ENCODE assay signal across 8 mouse cellular contexts in genomic region chr1:171287136-171288081, GRCm38 (mm10). TPM values are rescaled to one million over a fixed set of nuclear protein-coding genes. Genes with fewer than 3 reads are reported as not detected.
DNase-seq lines count a peak whose midpoint lies in the region; ATAC-seq and TF ChIP-seq lines count a peak whose summit lies in the region.

Usp21 (minus strand) TSS chr1:171287991.

- peak within 1 kb of the TSS; percentile 100 for H3K9ac ChIP-seq in heart, embryonic 11.5 days (ENCODE audit: low read depth, low read length)
- H3K9ac ChIP-seq in kidney, embryonic 16.5 days (replicated peaks; ENCODE audit: low read length), result peak within 1 kb of the TSS; percentile 99
- H3K9ac ChIP-seq in liver, adult 2 months (ENCODE audit: low read depth, low read length), result peak within 1 kb of the TSS; percentile 97

- H3K27ac ChIP-seq in heart, embryonic 11.5 days (ENCODE audit: low read depth, low read length), result peak within 1 kb of the TSS; percentile 95
- peak within 1 kb of the TSS; percentile 97 for H3K27ac ChIP-seq in kidney, embryonic 16.5 days (ENCODE audit: low read length)
- peak within 1 kb of the TSS; percentile 75 for H3K27ac ChIP-seq in liver, adult 2 months (replicated peaks; ENCODE audit: insufficient read depth, low read depth, low read length)

- no peak for TF ChIP-seq CTCF in liver, adult 2 months (IDR thresholded peaks at IDR 0.05; ENCODE audit: low read depth, low read length)

- H3K9me3 ChIP-seq in heart, embryonic 11.5 days (replicated peaks; ENCODE audit: control insufficient read depth, low read length), result no peaks in the 10 kb centered on the region
- no peaks in the 10 kb centered on the region for H3K9me3 ChIP-seq in kidney, embryonic 16.5 days (ENCODE audit: low read length)

- H3K79me2 ChIP-seq in liver, adult 2 months (ENCODE audit: control insufficient read depth, insufficient read depth, low read length), result peaks cover 9% of the 10 kb centered on the region; the same call in 1 of the 2 replicates
- peaks cover 26% of the 10 kb centered on the region for H3K79me2 ChIP-seq in myocyte (ENCODE audit: control insufficient read depth, insufficient read depth)

- TF ChIP-seq POLR2A in liver, adult 2 months (IDR thresholded peaks at IDR 0.05; ENCODE audit: extremely low read depth, insufficient read depth, low read length), result peak; percentile 67; the same call in 1 of the 2 replicates
- TF ChIP-seq POLR2A in myocyte (IDR thresholded peaks at IDR 0.05; ENCODE audit: insufficient read length, low read depth), result peak; percentile 85

- H3K4me2 ChIP-seq in heart, embryonic 11.5 days, result peak within 1 kb of the TSS; percentile 83
- H3K4me2 ChIP-seq in kidney, embryonic 16.5 days (replicated peaks; ENCODE audit: low read depth, low read length), result peak within 1 kb of the TSS; percentile 74
- H3K4me2 ChIP-seq in myocyte (ENCODE audit: low read depth), result peak within 1 kb of the TSS; percentile 92

- peaks cover 12% of the 10 kb centered on the region; the same call in 1 of the 2 replicates for H3K4me1 ChIP-seq in heart, embryonic 11.5 days (ENCODE audit: control insufficient read depth, insufficient read depth, low read length)
- peaks cover 21% of the 10 kb centered on the region for H3K4me1 ChIP-seq in kidney, embryonic 16.5 days (ENCODE audit: insufficient read depth, low read length)
- H3K4me1 ChIP-seq in liver, adult 2 months (ENCODE audit: control insufficient read depth, insufficient read depth, low read length), result peaks cover 3% of the 10 kb centered on the region

- no peaks in the 10 kb centered on the region for H3K27me3 ChIP-seq in heart, embryonic 11.5 days (ENCODE audit: control insufficient read depth, insufficient read depth, low read length)
- H3K27me3 ChIP-seq in kidney, embryonic 16.5 days (ENCODE audit: insufficient read depth, low read length), result no peaks in the 10 kb centered on the region
- no peaks in the 10 kb centered on the region for H3K27me3 ChIP-seq in liver, adult 2 months (ENCODE audit: control insufficient read depth, insufficient read depth, low read length)
- no peaks in the 10 kb centered on the region for H3K27me3 ChIP-seq in myocyte (ENCODE audit: control insufficient read depth, insufficient read depth, insufficient read length)
- H3K27me3 ChIP-seq in splenic B cell, adult 2 months (ENCODE audit: control insufficient read depth, insufficient read depth, low read length, poor library complexity, severe bottlenecking), result no peaks in the 10 kb centered on the region

- DNase-seq in B cell, adult 2 months, result peak; percentile 93 to 94
- DNase-seq in brain, adult 2 months (ENCODE audit: low read depth, low spot score), result peak; percentile 97
- DNase-seq in liver, adult 2 months (ENCODE audit: extremely low read depth, low read depth, low spot score), result peak; percentile 69
- peak; percentile 93 for DNase-seq in splenic B cell, adult 2 months (ENCODE audit: low read depth, low spot score)

- WGBS in heart, embryonic 11.5 days (ENCODE audit: insufficient replicate concordance), result under 1% methylated on average over 49 of the region's 49 CpGs
- under 1% methylated on average over 49 of the region's 49 CpGs for WGBS in kidney, embryonic 16.5 days
- WGBS in liver, adult 2 months, result under 1% methylated on average over 49 of the region's 49 CpGs

- peak within 1 kb of the TSS; percentile 97 for H3K4me3 ChIP-seq in heart, embryonic 11.5 days (ENCODE audit: low read depth, low read length)
- H3K4me3 ChIP-seq in kidney, embryonic 16.5 days (ENCODE audit: low read length), result peak within 1 kb of the TSS; percentile 98
- peak within 1 kb of the TSS; percentile 93 for H3K4me3 ChIP-seq in liver, adult 2 months (ENCODE audit: insufficient read depth, low read depth, low read length)
- peak within 1 kb of the TSS; percentile 52 for H3K4me3 ChIP-seq in myocyte

- H3ac ChIP-seq in myocyte (ENCODE audit: control insufficient read depth, insufficient read length), result peak within 1 kb of the TSS; percentile 27

- ATAC-seq in erythroblast, adult 5-6 weeks (replicated peaks; ENCODE audit: low FRiP score, poor library complexity, severe bottlenecking), result peak; percentile 96
- ATAC-seq in heart, embryonic 11.5 days (replicated peaks; ENCODE audit: insufficient number of reproducible peaks, low FRiP score, low TSS enrichment), result peak; percentile 91
- peak; percentile 93 for ATAC-seq in kidney, embryonic 16.5 days (ENCODE audit: low FRiP score, low TSS enrichment)

- H3K36me3 ChIP-seq in heart, embryonic 11.5 days (ENCODE audit: control insufficient read depth, insufficient read depth, low read length), result peaks cover 10% of the 10 kb centered on the region; the same call in 1 of the 2 replicates
- peaks cover 51% of the 10 kb centered on the region for H3K36me3 ChIP-seq in kidney, embryonic 16.5 days (ENCODE audit: insufficient read depth, low read length)
- peaks cover 10% of the 10 kb centered on the region for H3K36me3 ChIP-seq in liver, adult 2 months (ENCODE audit: control insufficient read depth, insufficient read depth, low read length)
- H3K36me3 ChIP-seq in myocyte (ENCODE audit: control insufficient read depth, insufficient read depth), result peaks cover 6% of the 10 kb centered on the region
- H3K36me3 ChIP-seq in splenic B cell, adult 2 months (ENCODE audit: control insufficient read depth, insufficient read depth, low read length, poor library complexity, severe bottlenecking), result peaks cover 2% of the 10 kb centered on the region; the same call in 1 of the 2 replicates

TF ChIP-seq in myocyte, 11 proteins besides CTCF, POLR2A, EP300 and RAD21:
- TF ChIP-seq MYOD1 (IDR thresholded peaks at IDR 0.05; ENCODE audit: control insufficient read depth in 1 of 3, insufficient read length in 2 of 3, low read depth in 2 of 3), result peak in 1 of 3 experiments; percentile 53
- TF ChIP-seq POLR2AphosphoS2 (IDR thresholded peaks at IDR 0.05; ENCODE audit: insufficient read length, low read depth), result peak; percentile 79
- TF ChIP-seq TCF3 (IDR thresholded peaks at IDR 0.05; ENCODE audit: insufficient read length, low read depth), result no peak
- TF ChIP-seq MYOG (IDR thresholded peaks at IDR 0.05; ENCODE audit: control insufficient read depth in 1 of 3, insufficient read depth in 1 of 3, insufficient read length in 2 of 3, low read depth in 2 of 3), result peak in 2 of 3 experiments; percentile 40 to 75

RNA-seq across cellular contexts. Expression of gene Usp21, which starts in this region (rescaled TPM):
- total RNA-seq in erythroblast, adult 5-6 weeks (2015; ENCODE audit: low replicate concordance), result 9.6 and 12.1 TPM in 2 replicates
- 9.4 and 13.9 TPM in 2 replicates for total RNA-seq in erythroblast, adult 5-6 weeks (2017; ENCODE audit: low replicate concordance)
- 51.2 TPM in 2 replicates for polyA plus RNA-seq in heart, embryonic 11.5 days (2014; fragmentation: Nextera tagmentation; extraction: Ambion mirVana)
- polyA plus RNA-seq in kidney, embryonic 16.5 days (2015; fragmentation: Nextera tagmentation; extraction: Ambion mirVana), result 101 and 103 TPM in 2 replicates
- total RNA-seq in liver, adult 2 months (2014; rRNA removed), result 4.3 and 7.2 TPM in 2 replicates
- 20.2 and 23.8 TPM in 2 replicates for polyA plus RNA-seq in liver, adult 2 months (2012; rRNA removed)
- 21.0 TPM for polyA plus RNA-seq in myocyte (2012; fragmentation: generic; extraction: Trizol)

Comparison
In these comparisons a context has a peak if more than half of its experiments do, and no peak if none do; other contexts are left out.
1. Peak in every context shown above with its lines: DNase-seq, ATAC-seq, H3K4me3 ChIP-seq and H3K27ac ChIP-seq.